Mouse (Mus musculus) ES-Bruce4 (cell line): ENCODE results near the gene Srl. TPM values are rescaled to one million over a fixed set of nuclear protein-coding genes. Genes with fewer than 3 reads are reported as not detected.

Source experiments
- H3K27ac ChIP-seq: 2 replicates; pipeline ENCODE4 v1.5.1; 2012; ENCODE audit warnings: low read length, inconsistent platforms; ENCODE audit not compliant: insufficient read depth
- H3K27me3 ChIP-seq: 2 replicates; pipeline ENCODE4 v1.6.1; 2012; ENCODE audit warnings: mild to moderate bottlenecking, low read length, inconsistent platforms; ENCODE audit not compliant: control insufficient read depth, poor library complexity, insufficient read depth, severe bottlenecking
- H3K36me3 ChIP-seq: 2 replicates; pipeline ENCODE4 v1.6.1; 2012; ENCODE audit warnings: inconsistent platforms, mild to moderate bottlenecking, low read length, moderate library complexity; ENCODE audit not compliant: control insufficient read depth, poor library complexity, insufficient read depth, severe bottlenecking
- H3K4me1 ChIP-seq: one replicate; pipeline ENCODE4 v1.8.1; 2011; ENCODE audit warnings: low read length; ENCODE audit not compliant: control insufficient read depth, insufficient read depth
- H3K4me3 ChIP-seq: 2 replicates; pipeline ENCODE4 v1.5.1; 2011; ENCODE audit warnings: low read depth, mild to moderate bottlenecking, low read length
- H3K9ac ChIP-seq: 2 replicates; pipeline ENCODE4 v1.6.1; 2012; ENCODE audit warnings: low read depth, mild to moderate bottlenecking, inconsistent platforms; ENCODE audit not compliant: poor library complexity, severe bottlenecking
- H3K9me3 ChIP-seq: replicated peaks from 2 replicates; pipeline ENCODE4 v1.6.1; 2012; ENCODE audit warnings: mild to moderate bottlenecking, low read length, inconsistent platforms; ENCODE audit not compliant: control insufficient read depth, poor library complexity, insufficient read depth, severe bottlenecking
- CTCF ChIP-seq: IDR thresholded peaks from one replicate; pipeline ENCODE4 v1.8.1; 2011; ENCODE audit warnings: low read depth, low read length
- EP300 ChIP-seq: IDR thresholded peaks from 2 replicates; pipeline ENCODE4 v1.6.1; 2011; ENCODE audit warnings: low read depth, low read length; ENCODE audit not compliant: insufficient read depth
- POLR2A ChIP-seq: IDR thresholded peaks from one replicate; pipeline ENCODE4 v1.8.1; 2011; ENCODE audit warnings: low read length; ENCODE audit not compliant: insufficient read depth
- polyA plus RNA-seq: library from polyadenylated mRNA; stranded (reverse); fragments of >200 nt; gene quantifications from 2 replicates; pipeline ENCODE4 v1.2.4, GENCODE M21; 2011; ENCODE audit warnings: low read depth; ENCODE audit not compliant: missing spikeins, insufficient read depth, insufficient read length

Srl gene
- polyA plus RNA-seq, 1 experiment: 30.0 TPM

- peak overlapping the region; percentile 35; the same call in 1 of the 2 replicates for H3K9ac ChIP-seq
- H3K4me1 ChIP-seq: no peaks in the 10 kb centered on the region
- no peaks in the 10 kb centered on the region for H3K9me3 ChIP-seq
- no peaks in the 10 kb centered on the region for H3K27me3 ChIP-seq
- no peak overlapping the region for H3K27ac ChIP-seq
- H3K4me3 ChIP-seq: no peak overlapping the region
- H3K36me3 ChIP-seq: no peaks in the 10 kb centered on the region
- TF ChIP-seq POLR2A: no peak
- TF ChIP-seq EP300: no peak
- TF ChIP-seq CTCF: no peak
Measured at GRCm38 (mm10) chr16:4448235-4448634, 93.4 kb downstream of the Srl start.

GRCm38 (mm10) chr16:4446395-4446794 lies 95.2 kb downstream of the Srl start:
- H3K27ac ChIP-seq: no peak overlapping the region
- no peaks in the 10 kb centered on the region for H3K36me3 ChIP-seq
- H3K9me3 ChIP-seq: no peaks in the 10 kb centered on the region
- no peak overlapping the region for H3K9ac ChIP-seq
- H3K4me3 ChIP-seq: no peak overlapping the region
- H3K4me1 ChIP-seq: no peaks in the 10 kb centered on the region
- no peaks in the 10 kb centered on the region for H3K27me3 ChIP-seq
- TF ChIP-seq CTCF (no peak), POLR2A (no peak), EP300 (no peak)

- Histone ChIP-seq H3K27ac (no peak overlapping the region), H3K9me3 (no peaks in the 10 kb centered on the region), H3K9ac (no peak overlapping the region), H3K36me3 (no peaks in the 10 kb centered on the region), H3K27me3 (no peaks in the 10 kb centered on the region), H3K4me3 (no peak overlapping the region), H3K4me1 (no peaks in the 10 kb centered on the region)
- no peak for TF ChIP-seq CTCF
- no peak for TF ChIP-seq POLR2A
- no peak for TF ChIP-seq EP300
Measured at GRCm38 (mm10) chr16:4444378-4444777, 97.2 kb downstream of the Srl start.

DNA sequence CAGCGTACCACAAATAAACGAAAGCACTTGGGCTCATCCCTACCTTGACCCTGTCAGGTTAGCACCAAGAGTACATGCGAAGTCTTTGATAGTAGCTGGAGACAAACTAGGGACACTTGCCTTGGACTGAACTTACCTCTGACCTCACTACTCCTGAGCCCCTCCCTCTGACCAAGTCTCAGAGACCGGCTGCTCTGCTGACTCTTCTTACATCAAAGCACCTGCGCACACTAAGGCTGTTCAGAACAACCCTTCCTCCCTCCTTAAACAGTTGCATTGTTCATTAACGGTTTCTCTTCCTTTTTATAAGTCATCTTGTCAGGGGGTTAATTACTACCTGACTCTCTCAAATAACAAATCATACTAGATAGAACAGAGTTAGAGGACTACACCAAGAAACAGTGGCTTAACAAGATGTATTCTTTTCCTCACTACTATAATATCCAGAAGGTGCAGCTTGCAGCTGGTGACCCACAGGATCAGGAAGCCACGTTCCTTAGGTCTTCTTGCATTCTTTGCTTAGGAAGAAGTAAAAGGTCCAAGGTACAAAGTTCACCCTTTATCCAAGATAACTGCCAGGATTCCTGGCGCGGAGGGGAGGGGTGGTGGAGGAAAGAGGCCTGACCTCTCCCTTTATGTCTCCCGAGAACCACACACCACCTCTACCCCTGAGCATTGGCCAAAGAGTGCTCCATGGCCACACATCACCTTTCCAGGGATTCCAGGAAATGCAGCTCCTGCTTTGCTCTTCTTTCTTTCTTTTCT lies 102.1 kb downstream of the Srl start:
- H3K9me3 ChIP-seq: no peaks in the 10 kb centered on the region
- no peak overlapping the region for H3K4me3 ChIP-seq
- no peak overlapping the region for H3K27ac ChIP-seq
- no peaks in the 10 kb centered on the region for H3K4me1 ChIP-seq
- no peak overlapping the region for H3K9ac ChIP-seq
- TF ChIP-seq POLR2A: no peak
- TF ChIP-seq EP300: no peak
- H3K36me3 ChIP-seq: no peaks in the 10 kb centered on the region
- no peaks in the 10 kb centered on the region for H3K27me3 ChIP-seq

DNA sequence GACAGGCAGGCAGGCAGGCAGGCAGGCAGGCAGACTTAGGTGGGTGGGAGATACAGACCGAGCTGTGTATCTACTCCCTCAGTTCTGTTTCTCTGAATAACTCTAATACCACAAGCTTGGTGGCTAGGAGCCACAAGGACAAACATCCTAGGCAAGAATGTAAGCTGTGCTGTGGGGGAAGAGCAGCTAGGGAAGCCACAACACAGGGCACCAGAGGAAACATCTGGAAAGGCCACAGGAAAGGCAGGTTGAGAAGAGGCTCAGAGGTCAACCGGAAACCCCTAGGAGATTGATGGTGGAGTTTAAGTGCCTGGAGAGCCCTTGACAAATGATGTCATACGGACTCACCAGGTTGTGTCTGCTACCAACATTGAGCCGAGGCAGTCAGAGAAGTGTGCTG lies 104.9 kb downstream of the Srl start:
- no peak overlapping the region for H3K9ac ChIP-seq
- H3K4me3 ChIP-seq: no peak overlapping the region
- H3K27ac ChIP-seq: no peak overlapping the region
- no peak for TF ChIP-seq POLR2A
- no peak for TF ChIP-seq CTCF
- TF ChIP-seq EP300: no peak
- no peaks in the 10 kb centered on the region for H3K36me3 ChIP-seq
- no peaks in the 10 kb centered on the region for H3K9me3 ChIP-seq
- H3K4me1 ChIP-seq: no peaks in the 10 kb centered on the region
- no peaks in the 10 kb centered on the region for H3K27me3 ChIP-seq

GRCm38 (mm10) chr16:4435371-4435770 lies 106.2 kb downstream of the Srl start:
- no peaks in the 10 kb centered on the region for H3K36me3 ChIP-seq
- no peaks in the 10 kb centered on the region for H3K4me1 ChIP-seq
- H3K9ac ChIP-seq: no peak overlapping the region
- H3K9me3 ChIP-seq: no peaks in the 10 kb centered on the region
- H3K27me3 ChIP-seq: no peaks in the 10 kb centered on the region
- TF ChIP-seq EP300: no peak
- no peak for TF ChIP-seq CTCF
- no peak for TF ChIP-seq POLR2A
- H3K27ac ChIP-seq: no peak overlapping the region
- H3K4me3 ChIP-seq: no peak overlapping the region
